Mouse (Mus musculus) adrenal gland, postnatal 14 days (tissue): ENCODE measurements around the gene Rpsa. TPM values are rescaled to one million over a fixed set of nuclear protein-coding genes. Genes with fewer than 3 reads are reported as not detected.

Experiments used
- DNase-seq: peaks from one replicate; pipeline ENCODE4 v3.0.0; 2021; ENCODE audit warnings: mixed read lengths
- total RNA-seq: library from RNA; stranded (reverse); gene quantifications from 2 replicates; pipeline ENCODE4 v1.2.3, GENCODE M21; 2021

Rpsa gene
- total RNA-seq, 1 experiment from 2014 or later = 729 TPM

DNA sequence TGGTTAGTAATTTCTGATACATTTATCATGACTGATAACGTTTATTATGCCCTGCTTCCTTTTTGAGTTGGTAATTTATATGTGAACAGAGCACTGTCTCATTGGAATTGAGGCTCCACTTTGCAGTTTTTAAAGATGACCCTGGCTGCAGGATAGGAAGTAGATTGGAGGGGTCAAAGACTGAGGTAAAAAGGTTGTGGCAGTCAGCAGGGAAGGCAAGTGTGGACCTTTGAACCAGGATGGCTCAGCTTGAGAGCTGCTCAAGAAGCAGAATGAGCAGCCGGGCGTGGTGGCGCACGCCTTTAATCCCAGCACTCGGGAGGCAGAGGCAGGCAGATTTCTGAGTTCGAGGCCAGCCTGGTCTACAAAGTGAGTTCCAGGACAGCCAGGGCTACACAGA lies 14.0 kb upstream of the Rpsa start:
- DNase-seq = no peak

DNA sequence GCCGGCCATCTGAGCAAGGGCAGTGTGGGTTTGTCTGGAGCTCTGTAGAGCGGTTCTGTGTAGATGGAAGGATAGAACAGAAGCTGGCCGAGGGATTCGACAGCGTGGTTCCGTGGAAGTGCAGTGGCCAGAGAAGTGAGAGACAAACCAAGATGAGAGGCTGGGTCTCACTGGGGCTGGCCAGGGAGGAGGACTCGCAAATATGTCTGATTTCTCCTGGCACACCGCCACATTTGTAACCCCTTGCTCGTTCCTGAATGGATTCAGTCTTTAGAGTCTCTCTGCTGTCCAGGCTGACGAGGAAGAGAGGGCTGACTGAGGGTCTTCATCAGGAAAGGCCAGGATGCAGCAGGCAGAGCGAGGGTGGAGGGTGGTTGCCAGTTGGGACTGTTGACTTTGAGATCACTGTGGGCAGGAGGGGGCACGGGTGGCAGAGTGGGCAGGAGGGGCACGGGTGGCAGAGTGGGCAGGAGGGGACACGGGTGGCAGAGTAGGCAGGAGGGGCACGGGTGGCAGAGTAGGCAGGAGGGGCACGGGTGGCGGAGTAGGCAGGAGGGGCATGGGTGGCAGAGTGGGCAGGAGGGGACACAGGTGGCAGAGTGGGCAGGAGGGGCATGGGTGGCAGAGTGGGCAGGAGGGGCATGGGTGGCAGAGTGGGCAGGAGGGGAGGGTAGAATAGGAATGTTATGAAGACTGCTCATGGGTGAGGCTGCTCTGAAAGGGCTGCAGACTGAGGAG lies 13.3 kb upstream of the Rpsa start:
- no peak for DNase-seq

DNA sequence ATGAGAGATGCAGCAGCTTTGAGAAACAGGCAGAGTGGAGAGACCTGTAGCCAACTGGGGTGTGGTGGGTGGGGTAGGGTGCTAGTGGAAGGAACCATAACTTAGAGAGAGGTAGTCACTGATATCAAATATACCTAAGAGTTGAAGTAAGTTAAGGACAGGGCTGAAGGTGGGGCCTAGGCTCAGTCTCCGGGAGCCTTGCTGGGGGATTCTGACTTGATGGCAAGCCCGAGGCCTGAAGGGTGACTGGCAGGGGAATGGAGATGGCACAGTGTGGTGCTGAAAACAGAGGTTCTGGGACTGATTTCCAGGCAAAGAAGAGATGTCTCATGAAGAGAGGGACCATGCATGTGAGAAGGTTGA lies 12.7 kb upstream of the Rpsa start:
- DNase-seq = no peak

DNA sequence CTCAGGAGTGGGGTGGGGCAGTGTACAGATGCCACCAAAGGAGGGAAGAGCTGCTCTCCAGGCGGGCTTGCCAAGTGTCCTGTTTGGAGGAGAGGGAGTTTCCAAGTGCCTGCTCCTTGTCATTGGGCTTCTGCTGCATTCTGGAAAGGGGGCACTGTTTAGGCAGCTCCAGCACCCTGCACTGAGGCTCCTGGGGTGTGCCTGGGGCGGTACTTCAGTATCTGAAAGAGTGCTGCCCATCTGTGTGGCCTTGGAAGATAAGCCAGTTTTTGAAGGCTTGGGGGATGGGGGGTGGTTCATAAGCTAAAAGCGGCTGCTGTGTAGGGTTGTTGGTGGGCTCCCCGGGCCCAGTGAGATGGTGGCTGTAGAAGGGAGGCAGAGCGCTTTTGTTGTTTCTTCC lies 11.9 kb upstream of the Rpsa start:
- peak; percentile 52 for DNase-seq

DNA sequence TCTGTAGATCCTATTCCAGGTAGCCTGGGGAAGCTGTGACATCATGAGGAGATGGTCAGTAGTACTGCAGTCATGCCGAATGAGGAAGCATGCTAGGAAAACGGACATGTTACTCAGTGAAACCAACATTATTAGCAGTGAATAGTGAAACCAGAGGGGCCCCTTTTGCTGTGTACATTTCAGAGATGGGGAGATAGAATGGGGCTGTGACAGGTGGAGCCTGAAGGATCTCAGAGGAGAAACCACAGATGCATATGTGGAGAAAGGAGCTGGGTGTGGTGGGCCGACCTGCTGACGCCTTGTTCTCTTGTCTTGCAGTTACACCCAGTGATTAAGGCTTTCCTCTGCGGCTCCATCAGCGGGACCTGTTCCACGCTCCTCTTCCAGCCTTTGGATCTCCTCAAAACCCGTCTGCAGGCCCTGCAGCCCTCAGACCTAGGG lies 11.3 kb upstream of the Rpsa start:
- DNase-seq = no peak

DNA sequence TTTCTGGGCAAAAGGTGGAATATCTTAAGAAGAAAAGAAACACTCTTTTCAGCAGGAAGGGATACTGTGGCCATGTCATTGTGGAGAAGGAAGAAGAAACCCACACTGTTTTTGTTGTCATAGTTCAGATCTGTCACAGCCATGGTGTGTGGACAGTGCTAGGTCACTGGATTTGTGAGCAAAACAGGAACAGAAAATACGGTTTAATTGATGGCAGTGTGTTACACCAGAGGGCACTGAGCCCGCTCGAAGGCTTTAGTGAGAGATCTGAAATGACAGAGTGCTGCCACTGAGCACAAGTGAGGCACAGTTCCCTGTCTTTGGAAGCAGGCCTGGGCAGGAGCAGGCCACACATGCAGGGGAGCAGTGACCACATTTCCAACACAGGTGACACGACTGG lies 9.3 kb upstream of the Rpsa start:
- DNase-seq = no peak

DNA sequence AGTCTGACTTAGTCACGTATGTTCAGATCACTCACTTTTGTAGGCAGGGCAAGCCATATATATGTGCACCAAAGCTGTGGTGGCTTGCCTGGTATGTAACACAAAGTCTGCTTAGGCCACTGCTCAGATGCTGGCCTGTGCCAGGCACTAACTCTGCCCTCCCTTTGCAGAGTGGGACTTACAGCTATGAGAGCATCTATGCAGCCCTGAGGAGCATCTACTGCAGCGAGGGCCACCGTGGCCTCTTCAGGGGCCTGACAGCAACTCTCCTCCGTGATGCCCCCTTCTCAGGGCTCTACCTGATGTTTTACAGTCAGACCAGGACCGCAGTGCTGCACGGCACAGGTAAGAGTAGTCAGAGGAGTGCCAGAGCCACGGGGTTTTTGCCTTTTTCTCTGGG lies 7.0 kb upstream of the Rpsa start:
- DNase-seq = no peak

DNA sequence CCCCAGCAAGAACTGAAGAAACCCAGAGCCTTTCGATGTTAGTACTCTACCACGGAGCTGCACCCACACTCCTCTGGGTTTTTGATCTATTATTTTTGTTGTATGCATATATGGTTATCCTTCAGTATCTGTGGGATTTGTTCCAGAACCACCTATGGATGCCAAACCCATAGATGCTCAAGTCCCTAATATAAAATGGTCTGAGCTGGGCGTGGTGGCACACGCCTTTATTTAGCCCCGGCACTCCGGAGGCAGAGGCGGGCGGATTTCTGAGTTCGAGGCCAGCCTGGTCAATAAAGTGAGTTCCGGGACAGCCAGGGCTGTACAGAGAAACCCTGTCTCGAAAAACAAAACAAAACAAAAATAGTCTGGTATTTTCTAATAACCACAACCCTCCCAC lies 621 bp upstream of the Rpsa start:
- no peak for DNase-seq

DNA sequence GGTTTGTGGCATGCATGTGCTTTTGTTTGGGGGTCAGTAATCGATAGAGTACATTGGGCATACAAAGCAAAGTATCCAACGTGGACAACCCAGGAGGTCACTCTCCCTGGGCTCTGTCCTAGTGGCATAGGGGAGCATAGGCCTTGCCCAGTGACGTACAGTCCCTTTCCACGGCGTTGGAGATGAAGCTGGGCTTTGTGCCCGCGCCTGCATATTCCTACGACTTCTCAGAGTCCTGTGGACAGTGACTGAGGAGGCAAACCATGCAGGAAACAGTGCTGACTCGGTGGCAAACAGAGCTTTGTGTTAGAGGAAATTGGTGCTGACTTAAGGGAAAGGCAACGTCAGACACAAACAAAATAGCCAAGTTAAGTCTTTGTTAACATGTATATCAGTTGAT lies 1.8 kb downstream of the Rpsa start:
- no peak for DNase-seq

DNA sequence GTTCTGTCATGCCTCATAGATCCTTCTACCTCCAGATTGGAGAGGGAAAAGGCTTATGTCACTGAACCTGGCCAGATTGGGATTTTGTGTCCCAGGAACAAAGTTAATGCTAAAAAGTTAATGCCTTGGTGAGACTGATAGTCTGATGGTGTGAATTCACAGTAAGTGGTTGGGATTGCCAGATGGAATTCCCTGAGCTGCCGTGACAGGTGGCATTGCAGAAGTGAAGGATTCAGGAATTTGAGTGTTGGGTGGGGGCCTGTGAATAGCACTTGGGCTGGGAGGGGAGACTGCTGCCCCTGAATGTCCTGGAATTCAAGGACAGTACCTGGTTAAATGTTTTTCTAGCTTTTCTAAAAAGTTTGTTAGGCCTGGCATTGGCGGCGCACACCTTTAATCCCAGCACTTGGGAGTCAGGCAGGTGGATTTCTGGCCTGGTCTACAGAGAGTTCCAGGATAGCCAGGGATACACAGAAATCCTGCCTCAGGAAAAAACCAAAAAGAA lies 4.3 kb downstream of the Rpsa start:
- DNase-seq = no peak

DNA sequence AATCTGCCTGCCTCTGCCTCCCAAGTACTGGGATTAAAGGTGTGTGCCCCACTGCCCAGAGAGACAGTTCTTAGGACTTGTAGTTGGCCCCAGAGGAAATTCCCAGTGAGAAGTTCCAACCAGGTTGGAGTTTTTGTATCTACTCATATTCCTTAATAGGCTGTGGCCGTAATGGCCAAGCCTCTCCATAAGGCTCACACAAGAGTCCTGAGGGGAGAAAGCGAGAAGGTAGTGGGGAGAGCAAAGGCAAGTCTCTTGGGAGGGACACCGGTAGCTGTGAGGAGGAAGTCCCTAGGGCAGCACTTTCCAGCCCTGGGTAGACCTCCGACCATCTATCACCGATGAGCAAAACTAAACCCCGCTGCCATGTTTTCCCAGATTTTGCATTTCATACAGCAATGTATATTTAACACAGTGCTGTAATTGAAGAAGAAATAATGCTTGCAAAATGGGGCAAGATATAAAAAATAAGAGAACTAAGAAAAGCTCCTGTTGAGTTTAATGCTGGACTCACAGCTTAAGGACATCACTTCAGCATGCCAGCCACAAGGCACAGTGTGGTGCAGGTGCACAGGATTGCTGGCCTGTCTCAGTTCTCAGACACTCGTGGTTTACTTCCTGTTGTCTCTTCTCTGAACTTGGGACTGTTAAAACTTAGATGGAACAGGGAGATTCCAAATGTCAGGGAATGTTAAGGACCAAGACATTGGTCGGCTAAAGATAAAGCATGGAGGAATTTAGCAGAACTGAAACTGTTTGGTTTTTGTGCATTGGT lies 5.7 kb downstream of the Rpsa start:
- no peak for DNase-seq

DNA sequence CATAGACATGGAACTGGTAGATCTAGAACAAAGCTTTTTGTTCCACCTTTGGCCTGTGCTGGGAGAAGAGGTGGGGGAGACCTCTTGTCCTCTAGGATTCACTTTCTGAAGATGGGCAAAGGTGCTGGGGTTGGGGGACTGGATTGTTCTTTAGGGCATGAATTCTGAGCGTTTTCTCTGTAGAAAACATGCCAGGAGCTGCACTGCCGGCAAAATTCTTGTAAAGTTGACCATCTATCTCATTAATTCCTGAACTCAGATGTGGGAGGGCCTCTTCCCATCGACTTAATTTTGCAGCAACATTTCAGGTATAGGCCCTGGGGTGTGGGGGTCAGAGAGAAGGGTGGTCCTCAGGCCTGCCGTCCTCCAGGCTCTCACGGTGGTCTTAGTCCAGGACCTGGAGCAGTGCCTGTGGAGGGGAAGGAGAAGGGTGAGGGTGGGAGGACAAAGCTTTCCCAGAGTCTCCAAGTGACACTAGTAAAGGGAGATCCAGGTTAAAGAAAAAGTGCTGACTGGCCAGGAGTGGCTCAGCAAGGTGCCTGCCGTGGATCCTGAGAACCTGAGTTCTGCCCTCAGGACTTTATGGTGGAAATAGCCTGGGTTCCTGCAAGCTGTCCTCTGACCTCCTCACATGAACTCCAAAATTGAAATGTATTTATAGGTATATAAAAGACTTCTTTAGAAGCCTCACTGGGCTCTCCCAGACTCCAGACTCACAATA lies 6.4 kb downstream of the Rpsa start:
- DNase-seq = no peak

DNA sequence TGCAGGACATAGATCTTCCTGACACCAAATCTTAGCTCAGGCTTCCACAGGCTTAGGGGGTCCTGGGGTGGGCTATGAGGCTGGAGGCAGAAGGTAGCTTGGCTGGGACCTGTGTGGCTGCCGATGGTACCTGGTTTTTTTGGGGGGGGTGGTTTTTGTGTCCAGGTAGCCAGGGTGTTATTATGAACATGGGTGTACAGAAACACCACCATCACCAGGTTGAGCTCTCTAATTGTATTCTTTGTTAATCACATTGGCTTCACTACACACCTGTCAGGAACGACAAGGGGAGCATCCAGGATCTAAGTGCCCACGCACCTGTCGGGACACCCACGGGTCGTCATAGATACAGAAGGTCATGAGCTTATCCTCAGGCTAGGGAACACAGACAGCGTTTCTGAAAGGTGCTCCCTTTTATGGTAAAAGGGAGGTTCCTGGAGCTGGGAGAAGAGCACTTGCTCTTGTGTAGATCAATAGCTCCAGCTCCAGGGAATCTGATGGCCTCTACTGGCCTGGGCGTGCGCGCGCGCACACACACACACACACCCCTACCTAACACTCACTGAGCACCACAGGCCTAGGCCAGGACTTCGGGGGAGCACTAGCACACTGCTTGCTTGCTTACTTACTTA lies 7.2 kb downstream of the Rpsa start:
- no peak for DNase-seq

DNA sequence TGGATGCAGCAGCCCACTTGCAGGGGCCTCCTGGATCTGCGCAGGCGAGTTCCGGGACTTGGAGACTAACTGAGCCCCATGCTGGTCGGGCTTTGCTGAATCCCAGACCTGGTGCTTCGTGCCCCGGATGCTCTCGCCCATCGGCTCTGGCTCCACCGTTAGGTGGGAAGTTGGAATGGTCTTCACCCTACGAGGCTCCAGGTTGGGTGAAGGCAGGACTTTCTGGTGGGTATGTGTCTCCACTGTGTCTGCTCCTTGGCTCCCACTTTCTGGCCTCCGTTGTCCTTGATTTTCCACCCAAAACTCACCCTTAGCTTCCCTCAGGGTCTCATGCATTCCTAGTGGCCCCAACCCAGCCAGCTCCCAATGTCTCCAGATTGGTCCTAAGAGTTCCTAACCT lies 8.0 kb downstream of the Rpsa start:
- DNase-seq = no peak

DNA sequence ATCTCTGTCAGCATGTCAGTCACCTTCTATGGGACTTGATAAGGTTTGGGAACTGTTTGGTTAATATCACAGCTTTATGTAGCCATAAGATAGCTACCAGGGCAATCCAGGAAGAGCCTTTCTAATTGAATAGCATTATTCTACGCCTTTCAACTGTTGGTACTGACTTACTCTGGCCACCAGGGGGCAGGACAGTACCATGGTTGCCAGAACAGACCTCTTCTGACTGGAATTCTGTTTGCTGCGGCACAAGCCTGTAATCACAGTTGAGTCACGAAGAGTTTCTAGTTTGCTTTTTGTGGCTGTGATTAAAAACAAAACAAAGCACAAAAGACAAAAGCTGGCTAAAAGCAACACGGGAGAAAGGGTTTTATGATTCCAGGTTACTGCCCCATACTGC lies 13.2 kb downstream of the Rpsa start:
- DNase-seq = peak; percentile 90

DNA sequence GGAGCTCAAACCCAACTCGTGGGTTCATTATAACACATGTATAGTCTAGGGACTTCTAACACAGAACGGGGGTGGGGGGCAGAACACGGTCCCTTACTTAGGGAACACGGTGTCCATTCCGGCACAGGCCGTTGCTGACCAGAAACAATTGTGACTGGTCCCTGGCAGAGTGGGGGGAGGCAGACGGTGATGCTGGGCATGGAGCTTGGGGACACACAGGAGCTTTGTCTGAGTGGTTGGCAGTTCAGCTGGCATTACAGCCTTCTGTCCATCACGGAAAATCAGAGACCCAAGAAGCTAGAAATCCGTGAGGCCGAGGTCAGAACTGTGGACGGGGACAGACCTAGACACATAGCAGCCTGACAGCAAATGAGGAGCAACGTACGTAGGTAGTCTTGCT lies 17.0 kb downstream of the Rpsa start:
- DNase-seq = no peak

DNA sequence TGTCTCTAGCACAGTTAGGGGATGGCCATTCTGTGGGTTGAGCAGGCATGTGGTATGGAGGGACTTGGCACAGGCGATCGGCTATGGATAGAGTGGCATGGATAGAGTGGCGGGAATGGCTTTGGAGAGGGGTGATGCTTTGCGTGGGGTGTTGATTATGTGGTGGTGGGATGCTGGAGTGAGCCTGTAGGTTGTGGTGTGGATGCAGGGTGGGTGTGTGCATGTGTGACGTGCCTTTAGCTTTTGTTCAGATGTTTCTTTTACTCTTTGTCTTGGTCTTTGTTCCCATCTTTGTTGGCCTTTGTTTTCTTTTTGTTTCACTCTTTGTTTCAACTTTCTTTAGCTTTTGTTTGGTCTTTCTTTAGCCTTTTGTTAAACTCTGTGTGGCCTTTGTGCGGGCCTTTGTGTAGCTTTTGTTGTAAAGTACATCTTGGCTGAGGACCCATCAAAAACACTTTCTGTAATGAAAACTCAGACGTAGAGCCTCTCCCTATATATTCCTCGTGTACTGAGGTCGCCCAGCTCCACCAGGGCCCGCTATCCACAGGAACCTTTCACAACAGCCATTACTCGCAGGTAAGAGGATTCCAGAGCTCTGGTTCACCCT lies 21.8 kb downstream of the Rpsa start, which contains the start of gene Mobp:
Mobp (plus strand) TSS at position 486 of the 607 bp plus-strand sequence.
- no peak for DNase-seq

DNA sequence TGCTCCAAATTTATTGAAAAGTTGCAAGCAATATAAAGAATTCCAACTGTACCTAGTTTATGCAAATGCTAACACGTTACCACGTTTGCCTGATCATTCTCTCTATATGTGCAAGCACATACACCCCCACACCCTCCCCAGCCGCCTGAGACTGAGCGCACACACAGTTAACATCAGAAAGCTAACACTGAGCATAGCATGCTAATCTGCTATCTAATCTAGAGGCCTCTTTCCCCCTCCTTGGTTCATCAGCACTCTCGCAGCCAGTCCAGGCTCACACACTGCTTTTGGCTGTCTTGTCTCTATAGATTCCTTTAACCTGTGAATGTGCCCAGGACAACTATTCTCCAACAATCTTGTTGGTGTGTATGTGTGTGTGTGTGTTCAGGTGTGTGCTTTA lies 23.7 kb downstream of the Rpsa start:
- no peak for DNase-seq

DNA sequence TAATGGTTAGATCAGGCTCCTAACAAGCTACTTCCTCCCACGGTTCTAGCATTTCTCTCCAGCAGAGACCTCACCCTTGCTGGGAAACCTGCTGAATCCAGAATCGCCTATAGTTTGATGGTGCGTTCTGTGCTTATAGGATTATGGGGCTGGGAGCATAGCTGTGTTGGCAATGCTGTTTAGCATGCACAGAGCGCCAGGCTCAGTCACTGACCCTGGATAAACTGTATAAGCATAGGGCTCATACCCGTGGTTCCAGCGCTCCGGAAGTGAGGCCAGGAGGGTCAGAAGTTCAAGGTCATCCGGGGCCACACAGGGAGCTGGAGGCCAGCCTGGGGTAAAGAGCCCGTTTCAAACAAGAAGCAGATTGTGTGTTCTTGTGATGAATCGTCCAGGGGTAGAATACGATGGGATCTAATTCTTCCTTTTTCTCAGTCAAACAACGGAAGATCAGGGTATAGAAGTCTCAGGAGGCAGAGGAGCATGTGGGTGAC lies 24.5 kb downstream of the Rpsa start:
- no peak for DNase-seq

DNA sequence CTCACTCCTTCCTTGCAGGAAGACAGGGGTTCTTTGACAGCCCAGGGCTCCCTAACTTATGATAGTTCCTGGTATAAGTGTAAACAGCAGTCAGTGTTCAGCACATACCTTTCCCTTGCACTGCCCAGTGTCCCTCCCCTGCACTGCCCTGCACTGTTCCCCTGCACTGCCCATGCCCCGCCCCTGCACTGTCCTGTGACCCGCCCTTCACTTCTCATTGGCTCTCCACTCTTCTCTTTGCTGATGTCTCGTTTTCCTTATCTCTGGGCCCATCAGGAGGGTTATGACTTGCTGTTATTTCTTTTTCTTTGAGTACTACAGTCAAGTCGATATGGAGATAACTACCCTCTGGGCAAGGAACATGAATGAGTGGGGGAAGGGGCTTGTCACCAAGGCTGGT lies 30.6 kb downstream of the Rpsa start:
- no peak for DNase-seq

DNA sequence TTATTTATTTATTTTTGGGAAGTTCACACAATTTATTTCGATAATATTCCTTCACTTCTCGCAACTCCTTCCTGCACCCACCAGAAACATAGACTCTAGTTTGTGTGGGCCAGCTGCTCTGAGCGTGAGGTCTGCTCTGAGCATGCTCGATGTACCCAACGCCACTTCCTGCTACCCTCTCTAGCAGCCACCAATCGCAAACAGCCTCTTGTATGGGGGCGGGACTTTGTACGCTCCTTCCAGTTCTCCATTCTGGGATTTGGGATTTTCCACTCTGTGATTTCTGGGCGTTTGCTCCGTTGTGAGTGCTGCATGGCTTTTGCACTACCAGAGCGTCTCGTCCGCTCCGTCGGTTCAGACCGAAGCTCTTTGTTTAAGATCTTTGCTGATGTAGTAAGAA lies 36.4 kb downstream of the Rpsa start:
- no peak for DNase-seq

DNA sequence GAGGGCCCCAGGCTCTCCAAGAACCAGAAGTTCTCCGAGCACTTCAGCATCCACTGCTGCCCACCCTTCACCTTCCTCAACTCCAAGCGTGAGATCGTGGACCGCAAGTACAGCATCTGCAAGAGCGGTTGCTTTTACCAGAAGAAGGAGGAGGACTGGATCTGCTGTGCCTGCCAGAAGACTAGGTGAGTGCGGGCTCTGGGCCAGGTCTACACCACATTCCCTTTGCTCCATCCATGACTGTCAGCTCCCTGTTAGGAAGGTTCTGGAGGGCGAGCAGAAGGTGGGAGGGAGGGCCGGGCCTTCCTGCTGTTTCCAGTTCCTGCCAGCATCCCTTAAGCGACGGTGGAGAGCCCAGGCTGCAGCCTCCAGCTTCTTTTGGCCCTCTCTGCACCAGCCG lies 40.3 kb downstream of the Rpsa start:
- DNase-seq = no peak
